Mouse (Mus musculus): Measurements from ENCODE around the gene Zfp987. TPM values are rescaled to one million over a fixed set of nuclear protein-coding genes. Genes with fewer than 3 reads are reported as not detected.
"Not testable (repeated sequence)": the region's sequence is repeated elsewhere in the genome, so short reads cannot be mapped to it uniquely, and the experiment has no call there.

Gene Zfp987
- total RNA-seq, 1 experiment, result 64.7 TPM

- DNase-seq (ENCODE audit: low read depth, low spot score); H3K27ac ChIP-seq (ENCODE audit: insufficient read depth, low read depth, low read length, poor library complexity, severe bottlenecking); H3K36me3 ChIP-seq (ENCODE audit: control insufficient read depth, insufficient read depth, low read length, poor library complexity, severe bottlenecking); H3K4me3 ChIP-seq (ENCODE audit: insufficient read depth in 1 of 2, low read depth in 1 of 2, low read length in 2 of 2, poor library complexity in 1 of 2, severe bottlenecking in 1 of 2); H3K4me1 ChIP-seq (ENCODE audit: control insufficient read depth in 2 of 2, insufficient read depth in 2 of 2, low read length in 2 of 2, poor library complexity in 1 of 2); H3K9ac ChIP-seq (ENCODE audit: insufficient read depth, low read depth, low read length, poor library complexity, severe bottlenecking); in situ Hi-C loops (cut with MboI; ENCODE audit: low sequenced_read_pairs in 2 of 2, unreplicated experiment in 2 of 2): not testable (repeated sequence)
- peaks cover 21% of the 10 kb centered on the region for H3K9me3 ChIP-seq (ENCODE audit: control insufficient read depth, insufficient read depth, low read depth, low read length)
These were observed 35.1 kb upstream of the Zfp987 start for GRCm38 (mm10) chr4:146062021-146062420.

GRCm38 (mm10) chr4:146063001-146063400 lies 34.1 kb upstream of the Zfp987 start:
- peaks cover 20% of the 10 kb centered on the region for H3K9me3 ChIP-seq (ENCODE audit: control insufficient read depth, insufficient read depth, low read depth, low read length)
- H3K9ac ChIP-seq (ENCODE audit: insufficient read depth, low read depth, low read length, poor library complexity, severe bottlenecking); H3K36me3 ChIP-seq (ENCODE audit: control insufficient read depth, insufficient read depth, low read length, poor library complexity, severe bottlenecking); H3K4me3 ChIP-seq (ENCODE audit: insufficient read depth in 1 of 2, low read depth in 1 of 2, low read length in 2 of 2, poor library complexity in 1 of 2, severe bottlenecking in 1 of 2); H3K4me1 ChIP-seq (ENCODE audit: control insufficient read depth in 2 of 2, insufficient read depth in 2 of 2, low read length in 2 of 2, poor library complexity in 1 of 2); in situ Hi-C loops (cut with MboI; ENCODE audit: low sequenced_read_pairs in 2 of 2, unreplicated experiment in 2 of 2); H3K27ac ChIP-seq (ENCODE audit: insufficient read depth, low read depth, low read length, poor library complexity, severe bottlenecking); DNase-seq (ENCODE audit: low read depth, low spot score): not testable (repeated sequence)

GRCm38 (mm10) chr4:146063621-146064020 lies 33.5 kb upstream of the Zfp987 start:
- H3K9ac ChIP-seq (ENCODE audit: insufficient read depth, low read depth, low read length, poor library complexity, severe bottlenecking); H3K4me1 ChIP-seq (ENCODE audit: control insufficient read depth in 2 of 2, insufficient read depth in 2 of 2, low read length in 2 of 2, poor library complexity in 1 of 2); H3K27ac ChIP-seq (ENCODE audit: insufficient read depth, low read depth, low read length, poor library complexity, severe bottlenecking); in situ Hi-C loops (cut with MboI; ENCODE audit: low sequenced_read_pairs in 2 of 2, unreplicated experiment in 2 of 2); DNase-seq (ENCODE audit: low read depth, low spot score); H3K36me3 ChIP-seq (ENCODE audit: control insufficient read depth, insufficient read depth, low read length, poor library complexity, severe bottlenecking); H3K4me3 ChIP-seq (ENCODE audit: insufficient read depth in 1 of 2, low read depth in 1 of 2, low read length in 2 of 2, poor library complexity in 1 of 2, severe bottlenecking in 1 of 2): not testable (repeated sequence)
- peaks cover 20% of the 10 kb centered on the region for H3K9me3 ChIP-seq (ENCODE audit: control insufficient read depth, insufficient read depth, low read depth, low read length)

GRCm38 (mm10) chr4:146064807-146065206 lies 32.3 kb upstream of the Zfp987 start:
- H3K27ac ChIP-seq (ENCODE audit: insufficient read depth, low read depth, low read length, poor library complexity, severe bottlenecking); DNase-seq (ENCODE audit: low read depth, low spot score); H3K4me1 ChIP-seq (ENCODE audit: control insufficient read depth in 2 of 2, insufficient read depth in 2 of 2, low read length in 2 of 2, poor library complexity in 1 of 2); H3K4me3 ChIP-seq (ENCODE audit: insufficient read depth in 1 of 2, low read depth in 1 of 2, low read length in 2 of 2, poor library complexity in 1 of 2, severe bottlenecking in 1 of 2); H3K9ac ChIP-seq (ENCODE audit: insufficient read depth, low read depth, low read length, poor library complexity, severe bottlenecking); H3K36me3 ChIP-seq (ENCODE audit: control insufficient read depth, insufficient read depth, low read length, poor library complexity, severe bottlenecking); in situ Hi-C loops (cut with MboI; ENCODE audit: low sequenced_read_pairs in 2 of 2, unreplicated experiment in 2 of 2): not testable (repeated sequence)
- peaks cover 17% of the 10 kb centered on the region for H3K9me3 ChIP-seq (ENCODE audit: control insufficient read depth, insufficient read depth, low read depth, low read length)

GRCm38 (mm10) chr4:146066932-146067580 lies 30.0 kb upstream of the Zfp987 start:
- Histone ChIP-seq H3K27ac (ENCODE audit: insufficient read depth, low read depth, low read length, poor library complexity, severe bottlenecking) (peak overlapping the region; percentile 90), H3K4me3 (ENCODE audit: insufficient read depth in 1 of 2, low read depth in 1 of 2, low read length in 2 of 2, poor library complexity in 1 of 2, severe bottlenecking in 1 of 2) (peak overlapping the region; percentile 57 to 83; a peak in 3 of 4 replicates), H3K9ac (ENCODE audit: insufficient read depth, low read depth, low read length, poor library complexity, severe bottlenecking) (peak overlapping the region; percentile 90), H3K9me3 (ENCODE audit: control insufficient read depth, insufficient read depth, low read depth, low read length) (peaks cover 13% of the 10 kb centered on the region)
- DNase-seq (ENCODE audit: low read depth, low spot score), result peak; percentile 92
- H3K36me3 ChIP-seq (ENCODE audit: control insufficient read depth, insufficient read depth, low read length, poor library complexity, severe bottlenecking); in situ Hi-C loops (cut with MboI; ENCODE audit: low sequenced_read_pairs in 2 of 2, unreplicated experiment in 2 of 2); H3K4me1 ChIP-seq (ENCODE audit: control insufficient read depth in 2 of 2, insufficient read depth in 2 of 2, low read length in 2 of 2, poor library complexity in 1 of 2): not testable (repeated sequence)
- peak; percentile 95 for TF ChIP-seq CHD2 (IDR thresholded peaks at IDR 0.05; ENCODE audit: low read depth, low read length)
- TF ChIP-seq ZC3H11A (IDR thresholded peaks at IDR 0.05; ENCODE audit: borderline replicate concordance, low read depth, low read length), result peak; percentile 6; the same call in 1 of the 2 replicates
- TF ChIP-seq HCFC1 (IDR thresholded peaks at IDR 0.05; ENCODE audit: borderline replicate concordance, insufficient read depth, low read length), result peak; percentile 17; the same call in 1 of the 2 replicates

- in situ Hi-C loops (cut with MboI; ENCODE audit: low sequenced_read_pairs in 2 of 2, unreplicated experiment in 2 of 2); DNase-seq (ENCODE audit: low read depth, low spot score); H3K4me1 ChIP-seq (ENCODE audit: control insufficient read depth in 2 of 2, insufficient read depth in 2 of 2, low read length in 2 of 2, poor library complexity in 1 of 2); H3K36me3 ChIP-seq (ENCODE audit: control insufficient read depth, insufficient read depth, low read length, poor library complexity, severe bottlenecking): not testable (repeated sequence)
- H3K4me3 ChIP-seq (ENCODE audit: insufficient read depth in 1 of 2, low read depth in 1 of 2, low read length in 2 of 2, poor library complexity in 1 of 2, severe bottlenecking in 1 of 2), result peak overlapping the region; percentile 57 to 83
- peaks cover 11% of the 10 kb centered on the region for H3K9me3 ChIP-seq (ENCODE audit: control insufficient read depth, insufficient read depth, low read depth, low read length)
- H3K27ac ChIP-seq (ENCODE audit: insufficient read depth, low read depth, low read length, poor library complexity, severe bottlenecking), result peak overlapping the region; percentile 90
- H3K9ac ChIP-seq (ENCODE audit: insufficient read depth, low read depth, low read length, poor library complexity, severe bottlenecking), result peak overlapping the region; percentile 90
These were observed 29.5 kb upstream of the Zfp987 start for GRCm38 (mm10) chr4:146067594-146067993.

- not testable (repeated sequence) for H3K4me3 ChIP-seq (ENCODE audit: insufficient read depth in 1 of 2, low read depth in 1 of 2, low read length in 2 of 2, poor library complexity in 1 of 2, severe bottlenecking in 1 of 2)
These were observed 23.8 kb upstream of the Zfp987 start for GRCm38 (mm10) chr4:146073264-146073663.

GRCm38 (mm10) chr4:146101448-146101847 lies 4.3 kb downstream of the Zfp987 start:
- H3K9me3 ChIP-seq (ENCODE audit: control insufficient read depth, insufficient read depth, low read depth, low read length); H3K9ac ChIP-seq (ENCODE audit: insufficient read depth, low read depth, low read length, poor library complexity, severe bottlenecking); in situ Hi-C loops (cut with MboI; ENCODE audit: low sequenced_read_pairs in 2 of 2, unreplicated experiment in 2 of 2); H3K36me3 ChIP-seq (ENCODE audit: control insufficient read depth, insufficient read depth, low read length, poor library complexity, severe bottlenecking); H3K4me1 ChIP-seq (ENCODE audit: control insufficient read depth in 2 of 2, insufficient read depth in 2 of 2, low read length in 2 of 2, poor library complexity in 1 of 2); H3K27ac ChIP-seq (ENCODE audit: insufficient read depth, low read depth, low read length, poor library complexity, severe bottlenecking): not testable (repeated sequence)
- DNase-seq (ENCODE audit: low read depth, low spot score), result peak; percentile 36
- H3K4me3 ChIP-seq (ENCODE audit: insufficient read depth in 1 of 2, low read depth in 1 of 2, low read length in 2 of 2, poor library complexity in 1 of 2, severe bottlenecking in 1 of 2), result peak overlapping the region; percentile 28 to 30; a peak in 2 of 4 replicates

More at GRCm38 (mm10) chr4:146073264-146073663, 23.8 kb upstream of the Zfp987 start:
- H3K4me1 ChIP-seq (ENCODE audit: control insufficient read depth in 2 of 2, insufficient read depth in 2 of 2, low read length in 2 of 2, poor library complexity in 1 of 2); in situ Hi-C loops (cut with MboI; ENCODE audit: low sequenced_read_pairs in 2 of 2, unreplicated experiment in 2 of 2); H3K36me3 ChIP-seq (ENCODE audit: control insufficient read depth, insufficient read depth, low read length, poor library complexity, severe bottlenecking); H3K9me3 ChIP-seq (ENCODE audit: control insufficient read depth, insufficient read depth, low read depth, low read length); DNase-seq (ENCODE audit: low read depth, low spot score); H3K9ac ChIP-seq (ENCODE audit: insufficient read depth, low read depth, low read length, poor library complexity, severe bottlenecking); H3K27ac ChIP-seq (ENCODE audit: insufficient read depth, low read depth, low read length, poor library complexity, severe bottlenecking): not testable (repeated sequence)
